In the genomic region with DNA sequence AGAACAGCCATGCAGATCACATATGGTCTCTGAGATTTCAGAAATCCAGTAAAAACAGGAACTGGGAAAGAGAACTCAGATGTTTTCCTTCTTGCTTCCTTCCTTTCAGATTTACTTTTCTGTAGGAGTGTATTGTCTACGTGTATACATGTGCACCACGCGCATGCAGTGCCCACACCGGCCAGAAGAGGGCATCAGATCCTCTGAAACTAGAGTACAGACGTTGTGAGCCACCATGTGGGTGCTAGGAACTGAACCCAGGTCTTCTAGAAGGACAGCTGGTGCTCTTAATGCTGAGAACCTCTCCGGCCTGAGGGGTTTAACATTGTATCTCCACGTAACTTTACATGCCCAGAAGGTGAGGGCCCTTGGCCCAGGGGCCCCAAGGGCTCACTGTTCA, we compare ENCODE assay signal across 1 mouse cellular context.
TF ChIP-seq lines count a peak whose summit lies in the region.

No protein-coding gene starts in this region.

TF ChIP-seq in MEL, 35 proteins besides CTCF, POLR2A, EP300 and RAD21:
- no peak for TF ChIP-seq ZNF384 (IDR thresholded peaks at IDR 0.05; ENCODE audit: low read depth, low read length)
- TF ChIP-seq USF1 (IDR thresholded peaks at IDR 0.05; ENCODE audit: low read depth, low read length) = no peak
- no peak for TF ChIP-seq POLR2AphosphoS2 (IDR thresholded peaks at IDR 0.05; ENCODE audit: low read length)
- no peak for TF ChIP-seq MYB (IDR thresholded peaks at IDR 0.05; ENCODE audit: low read depth, low read length)
- TF ChIP-seq MXI1 (IDR thresholded peaks at IDR 0.05; ENCODE audit: low read depth, low read length) = no peak
